Mouse (Mus musculus): ENCODE results near the gene Cldn18. TPM values are rescaled to one million over a fixed set of nuclear protein-coding genes. Genes with fewer than 3 reads are reported as not detected.

Gene Cldn18
- polyA plus RNA-seq, 1 experiment from 2014 or later = not detected

DNA sequence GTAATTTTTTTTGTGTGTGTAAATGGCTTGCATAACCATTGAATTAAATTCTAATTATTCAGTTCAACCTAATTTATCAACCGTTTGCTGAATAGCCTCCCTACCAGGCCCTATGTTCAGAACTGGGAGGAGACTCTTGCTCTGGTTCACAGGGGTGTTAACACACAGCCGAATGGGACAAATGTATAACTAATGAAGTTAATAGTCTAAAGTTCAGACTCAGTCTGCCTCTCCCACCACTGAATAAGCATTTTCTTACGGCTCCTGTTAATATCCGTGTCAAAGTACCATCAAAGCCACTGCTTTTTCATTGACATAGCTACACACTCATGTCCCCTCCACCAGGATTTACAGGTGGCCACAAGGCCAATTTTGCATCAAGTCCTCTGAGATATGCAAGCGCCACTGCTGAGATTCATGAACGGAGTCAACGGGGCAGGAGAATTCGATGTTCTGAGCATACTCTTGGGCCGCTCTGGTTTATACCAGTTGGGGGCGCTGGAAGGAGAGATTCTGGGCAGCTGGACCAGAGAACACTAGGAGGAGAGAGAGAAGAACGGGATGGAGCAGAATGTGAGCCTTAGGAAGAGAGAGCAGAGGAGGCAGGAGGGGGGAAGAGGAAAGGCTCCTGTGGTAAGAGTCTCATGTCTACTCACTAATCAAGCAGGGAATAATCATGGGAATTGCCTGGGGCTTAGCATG lies 9.5 kb downstream of the Cldn18 start:
- Histone ChIP-seq H3K9me3 (no peaks in the 10 kb centered on the region), H3K4me3 (replicated peaks) (no peak overlapping the region), H3K9ac (no peak overlapping the region), H3K27me3 (no peaks in the 10 kb centered on the region; the same call in 1 of the 2 replicates), H3K27ac (no peak overlapping the region), H3K36me3 (replicated peaks) (no peaks in the 10 kb centered on the region), H3K4me1 (no peaks in the 10 kb centered on the region), H3K4me2 (no peak overlapping the region)
- no peak for ATAC-seq (ENCODE audit: low FRiP score)
- 74% methylated on average over 11 of the region's 11 CpGs for WGBS

DNA sequence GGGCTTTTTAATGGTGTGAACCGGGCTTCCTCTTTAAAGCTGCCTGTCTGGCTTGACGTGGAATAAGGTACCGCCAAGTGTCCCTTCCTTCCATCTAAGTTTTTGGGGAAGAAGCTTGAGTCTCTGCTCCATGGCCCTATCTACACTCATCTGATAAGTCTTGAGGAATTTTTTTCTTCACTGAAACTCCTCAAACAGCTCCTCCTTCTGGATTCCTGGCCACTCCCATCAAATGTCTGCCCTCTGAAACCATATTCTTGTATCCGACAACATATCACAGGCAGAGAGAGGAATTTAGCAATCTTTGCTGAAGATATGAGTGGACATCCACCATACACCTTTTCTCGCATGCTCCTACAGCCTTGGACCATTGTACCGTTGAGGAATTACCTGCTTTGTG lies 10.8 kb downstream of the Cldn18 start:
- WGBS = 94% methylated on average over 6 of the region's 6 CpGs
- no peak for ATAC-seq (ENCODE audit: low FRiP score)
- no peaks in the 10 kb centered on the region for H3K9me3 ChIP-seq

DNA sequence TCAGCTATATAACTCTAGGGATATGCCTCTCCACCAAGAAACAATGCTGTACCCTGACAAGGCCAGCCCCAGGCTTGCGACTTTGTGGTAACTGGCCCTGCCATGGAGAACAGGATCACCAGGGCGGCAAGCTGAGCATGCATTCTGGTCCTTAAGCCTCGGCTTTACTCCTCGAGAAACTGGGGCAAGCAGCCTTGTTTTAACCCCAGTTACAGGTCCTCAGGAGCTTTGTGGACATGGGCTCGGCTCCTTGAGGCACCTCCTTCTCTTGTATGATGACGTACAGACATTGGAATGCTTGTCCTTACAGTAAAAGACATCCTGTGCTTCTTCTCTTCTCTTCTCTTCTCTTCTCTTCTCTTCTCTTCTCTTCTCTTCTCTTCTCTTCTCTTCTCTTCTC lies 13.4 kb downstream of the Cldn18 start:
- H3K4me1 ChIP-seq = no peaks in the 10 kb centered on the region
- no peak overlapping the region for H3K9ac ChIP-seq
- no peak overlapping the region for H3K27ac ChIP-seq
- H3K4me3 ChIP-seq (replicated peaks) = no peak overlapping the region
- 77% methylated on average over 6 of the region's 6 CpGs for WGBS
- no peaks in the 10 kb centered on the region for H3K9me3 ChIP-seq
- no peaks in the 10 kb centered on the region for H3K36me3 ChIP-seq (replicated peaks)
- no peak for ATAC-seq (ENCODE audit: low FRiP score)
- no peak overlapping the region for H3K4me2 ChIP-seq
- H3K27me3 ChIP-seq = no peaks in the 10 kb centered on the region

More for the DNA sequence above, 10.8 kb downstream of the Cldn18 start:
- Histone ChIP-seq H3K9ac (no peak overlapping the region), H3K4me2 (no peak overlapping the region), H3K4me3 (replicated peaks) (no peak overlapping the region), H3K27me3 (no peaks in the 10 kb centered on the region; the same call in 1 of the 2 replicates), H3K27ac (no peak overlapping the region), H3K4me1 (no peaks in the 10 kb centered on the region), H3K36me3 (replicated peaks) (no peaks in the 10 kb centered on the region)

GRCm38 (mm10) chr9:99702215-99702614 lies 14.9 kb downstream of the Cldn18 start:
- H3K27me3 ChIP-seq = no peaks in the 10 kb centered on the region
- ATAC-seq (ENCODE audit: low FRiP score) = no peak
- WGBS = 91% methylated on average over 6 of the region's 6 CpGs

GRCm38 (mm10) chr9:99701187-99701586 lies 15.9 kb downstream of the Cldn18 start:
- H3K4me3 ChIP-seq (replicated peaks) = no peak overlapping the region
- 88% methylated on average over 2 of the region's 2 CpGs for WGBS
- no peaks in the 10 kb centered on the region for H3K36me3 ChIP-seq (replicated peaks)
- no peak overlapping the region for H3K9ac ChIP-seq
- no peaks in the 10 kb centered on the region for H3K4me1 ChIP-seq
- no peak overlapping the region for H3K27ac ChIP-seq
- no peak for ATAC-seq (ENCODE audit: low FRiP score)
- no peak overlapping the region for H3K4me2 ChIP-seq
- no peaks in the 10 kb centered on the region for H3K9me3 ChIP-seq
- H3K27me3 ChIP-seq = no peaks in the 10 kb centered on the region

More at GRCm38 (mm10) chr9:99702215-99702614, 14.9 kb downstream of the Cldn18 start:
- Histone ChIP-seq H3K9me3 (no peaks in the 10 kb centered on the region), H3K4me1 (no peaks in the 10 kb centered on the region), H3K36me3 (replicated peaks) (no peaks in the 10 kb centered on the region), H3K27ac (no peak overlapping the region), H3K4me3 (replicated peaks) (no peak overlapping the region), H3K4me2 (no peak overlapping the region), H3K9ac (no peak overlapping the region)

DNA sequence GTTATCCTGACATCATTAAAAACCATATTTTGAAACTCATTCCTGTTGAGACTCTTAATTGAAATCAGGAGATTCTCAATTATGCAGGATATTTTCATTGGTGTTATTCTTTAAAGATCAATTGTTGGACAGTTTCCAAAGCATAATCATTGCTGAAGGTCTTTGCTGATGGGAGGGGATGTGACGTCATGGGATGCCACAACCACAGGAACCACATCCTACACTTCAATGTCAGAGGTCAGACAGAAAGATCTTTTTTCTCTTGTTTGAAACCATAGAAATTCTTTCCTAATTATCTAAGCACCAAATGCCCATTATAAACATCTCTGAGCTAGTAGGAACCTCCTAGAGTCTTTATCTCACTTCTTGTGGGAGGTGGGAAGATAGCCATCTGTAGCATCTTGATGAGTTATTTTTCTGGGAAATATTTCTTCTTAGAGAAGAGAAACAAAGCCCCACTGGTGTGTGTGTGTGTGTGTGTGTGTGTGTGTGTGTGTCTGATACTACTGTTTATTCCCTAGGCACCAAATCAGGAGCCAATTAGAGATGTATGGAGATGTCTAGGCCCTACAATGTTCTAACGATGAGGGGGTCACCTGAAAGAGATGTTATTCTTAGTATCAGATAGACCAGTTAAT lies 17.2 kb downstream of the Cldn18 start:
- Histone ChIP-seq H3K27me3 (no peaks in the 10 kb centered on the region), H3K9me3 (no peaks in the 10 kb centered on the region), H3K4me2 (no peak overlapping the region), H3K27ac (no peak overlapping the region), H3K9ac (no peak overlapping the region), H3K36me3 (replicated peaks) (no peaks in the 10 kb centered on the region), H3K4me3 (replicated peaks) (no peak overlapping the region), H3K4me1 (no peaks in the 10 kb centered on the region)
- ATAC-seq (ENCODE audit: low FRiP score) = no peak
- WGBS = 84% methylated on average over 2 of the region's 2 CpGs

GRCm38 (mm10) chr9:99694961-99695360 lies 22.1 kb downstream of the Cldn18 start:
- H3K4me3 ChIP-seq (replicated peaks) = no peak overlapping the region
- ATAC-seq (ENCODE audit: low FRiP score) = no peak
- H3K4me2 ChIP-seq = no peak overlapping the region
- H3K9me3 ChIP-seq = no peaks in the 10 kb centered on the region
- no peaks in the 10 kb centered on the region for H3K4me1 ChIP-seq
- no peaks in the 10 kb centered on the region for H3K36me3 ChIP-seq (replicated peaks)
- 75% methylated on average over 7 of the region's 7 CpGs for WGBS
- H3K27ac ChIP-seq = no peak overlapping the region
- no peaks in the 10 kb centered on the region for H3K27me3 ChIP-seq
- H3K9ac ChIP-seq = no peak overlapping the region

- ATAC-seq (ENCODE audit: low FRiP score) = no peak
- no peak overlapping the region for H3K4me3 ChIP-seq (replicated peaks)
- H3K27me3 ChIP-seq = no peaks in the 10 kb centered on the region
- H3K9me3 ChIP-seq = no peaks in the 10 kb centered on the region
- no peaks in the 10 kb centered on the region for H3K36me3 ChIP-seq (replicated peaks)
- H3K9ac ChIP-seq = no peak overlapping the region
- WGBS = 90% methylated on average over 7 of the region's 7 CpGs
- H3K4me2 ChIP-seq = no peak overlapping the region
- H3K4me1 ChIP-seq = no peaks in the 10 kb centered on the region
- H3K27ac ChIP-seq = no peak overlapping the region
These were observed 26.7 kb downstream of the Cldn18 start for GRCm38 (mm10) chr9:99690386-99690785.

DNA sequence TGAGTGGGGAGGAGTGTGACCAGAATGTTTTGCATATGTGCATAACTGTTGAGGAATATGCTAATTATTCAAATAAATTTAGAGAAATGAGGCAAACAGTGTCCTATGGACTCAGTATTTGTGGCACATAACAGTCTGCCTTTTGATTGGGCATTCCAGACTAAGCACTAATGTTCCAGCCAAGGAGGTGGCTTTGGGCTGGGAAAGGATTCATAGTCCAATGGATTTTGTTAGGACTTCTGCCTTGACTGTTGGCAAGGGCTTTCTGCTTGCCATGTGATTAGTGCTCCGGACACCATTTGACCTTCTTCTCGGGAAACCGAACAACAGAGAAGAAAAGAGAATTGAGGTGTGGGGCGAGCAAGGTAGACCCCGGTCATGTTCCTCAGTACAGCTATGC lies 27.3 kb downstream of the Cldn18 start:
- Histone ChIP-seq H3K27ac (no peak overlapping the region), H3K36me3 (replicated peaks) (no peaks in the 10 kb centered on the region), H3K4me1 (no peaks in the 10 kb centered on the region; the same call in 1 of the 2 replicates), H3K9me3 (no peaks in the 10 kb centered on the region), H3K27me3 (no peaks in the 10 kb centered on the region), H3K4me3 (replicated peaks) (no peak overlapping the region), H3K4me2 (no peak overlapping the region), H3K9ac (no peak overlapping the region)
- no peak for ATAC-seq (ENCODE audit: low FRiP score)
- 94% methylated on average over 5 of the region's 5 CpGs for WGBS

DNA sequence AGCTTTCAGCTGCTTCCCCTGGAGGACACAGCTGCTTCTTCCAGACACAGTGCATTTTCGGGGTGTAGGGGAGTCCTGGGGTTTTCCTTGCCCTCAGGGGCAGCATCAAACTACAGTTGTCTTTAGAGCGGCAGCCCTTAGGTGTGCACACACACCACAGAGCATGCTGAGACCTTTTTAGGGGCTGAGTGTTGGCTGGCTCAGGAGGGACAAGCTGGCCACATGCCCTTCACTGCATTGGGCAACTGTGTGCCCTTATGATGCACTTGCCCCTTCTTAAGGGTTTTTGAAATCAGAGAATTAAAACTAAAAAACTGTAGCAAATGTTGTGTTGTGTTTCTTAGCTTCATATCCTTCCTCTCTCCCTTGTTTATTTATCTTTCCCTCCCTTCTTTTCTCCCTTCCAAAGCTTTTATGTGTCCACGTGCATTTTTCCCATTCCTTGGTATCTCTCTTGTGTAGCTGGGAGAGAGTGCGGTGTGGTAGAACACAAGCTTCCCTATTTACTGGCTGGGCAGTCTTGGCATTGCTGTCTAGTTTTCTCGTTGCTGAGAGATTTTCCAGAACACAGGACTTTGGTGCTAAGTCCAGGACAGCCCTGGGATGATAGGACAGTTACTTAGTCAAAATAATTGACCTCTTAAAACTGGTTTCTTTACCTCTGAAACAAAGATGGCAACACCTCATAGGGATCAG lies 31.4 kb downstream of the Cldn18 start:
- Histone ChIP-seq H3K4me1 (no peaks in the 10 kb centered on the region; the same call in 1 of the 2 replicates), H3K27me3 (no peaks in the 10 kb centered on the region), H3K36me3 (replicated peaks) (no peaks in the 10 kb centered on the region), H3K9me3 (no peaks in the 10 kb centered on the region), H3K4me3 (replicated peaks) (no peak overlapping the region), H3K9ac (no peak overlapping the region), H3K4me2 (no peak overlapping the region), H3K27ac (no peak overlapping the region)
- ATAC-seq (ENCODE audit: low FRiP score) = no peak
- WGBS = 82% methylated on average over 5 of the region's 5 CpGs

DNA sequence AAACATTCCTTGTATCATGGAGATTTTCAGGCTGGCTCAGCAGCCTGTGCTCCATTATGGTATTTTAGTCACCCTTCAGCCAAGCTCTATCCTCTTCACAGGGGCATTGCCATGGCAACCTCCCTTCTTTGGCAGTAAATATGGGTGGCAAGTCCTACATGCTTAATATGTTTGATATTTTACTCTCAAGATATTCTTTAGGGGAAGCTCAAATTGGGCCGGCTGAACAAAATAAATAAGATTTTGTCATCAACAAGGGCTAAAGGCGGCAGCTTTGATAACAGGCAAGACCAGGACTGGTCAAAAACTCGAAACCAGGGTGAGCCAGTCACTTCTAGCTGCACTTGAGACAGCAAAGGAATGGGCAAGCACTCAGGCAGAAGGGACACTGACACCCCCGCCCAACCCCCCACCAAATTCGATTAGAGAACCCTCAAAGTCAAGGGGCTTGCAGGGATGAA lies 32.0 kb downstream of the Cldn18 start:
- no peak for ATAC-seq (ENCODE audit: low FRiP score)

GRCm38 (mm10) chr9:99681980-99682570 lies 35.0 kb downstream of the Cldn18 start:
- WGBS = 83% methylated on average over 21 of the region's 21 CpGs
- ATAC-seq (ENCODE audit: low FRiP score) = no peak
- no peak overlapping the region for H3K4me2 ChIP-seq

More for the DNA sequence above, 32.0 kb downstream of the Cldn18 start:
- no peaks in the 10 kb centered on the region for H3K9me3 ChIP-seq
- H3K27ac ChIP-seq = no peak overlapping the region
- H3K4me1 ChIP-seq = no peaks in the 10 kb centered on the region; the same call in 1 of the 2 replicates
- H3K9ac ChIP-seq = no peak overlapping the region
- WGBS = 74% methylated on average over 5 of the region's 5 CpGs
- no peak overlapping the region for H3K4me2 ChIP-seq
- no peaks in the 10 kb centered on the region for H3K27me3 ChIP-seq
- no peak overlapping the region for H3K4me3 ChIP-seq (replicated peaks)
- no peaks in the 10 kb centered on the region for H3K36me3 ChIP-seq (replicated peaks)

More at GRCm38 (mm10) chr9:99681980-99682570, 35.0 kb downstream of the Cldn18 start:
- Histone ChIP-seq H3K4me3 (replicated peaks) (no peak overlapping the region), H3K9me3 (no peaks in the 10 kb centered on the region), H3K36me3 (replicated peaks) (no peaks in the 10 kb centered on the region), H3K4me1 (no peaks in the 10 kb centered on the region; the same call in 1 of the 2 replicates), H3K27ac (no peak overlapping the region), H3K9ac (no peak overlapping the region), H3K27me3 (no peaks in the 10 kb centered on the region)

All from forebrain, embryonic 12.5 days (tissue).